Mouse (Mus musculus) cerebellum, adult 9-10 months (tissue): ENCODE data around the gene Add3.

Experiments
- DNase-seq: peaks from one replicate; pipeline ENCODE4 v3.0.0; 2022

Add3 gene

GRCm38 (mm10) chr19:53130399-53131175 is 9.7 kb upstream of the Add3 start:
- no peak for DNase-seq

GRCm38 (mm10) chr19:53132471-53132870 is 7.8 kb upstream of the Add3 start:
- no peak for DNase-seq

- no peak for DNase-seq
Observed at GRCm38 (mm10) chr19:53136336-53137090, 3.7 kb upstream of the Add3 start.

- DNase-seq: no peak
Observed at GRCm38 (mm10) chr19:53137116-53137670, 3.0 kb upstream of the Add3 start.

GRCm38 (mm10) chr19:53140804-53141250 is 584 bp downstream of the Add3 start:
- no peak for DNase-seq

GRCm38 (mm10) chr19:53141251-53142072 is 1.2 kb downstream of the Add3 start:
- DNase-seq: peak; percentile 84

- DNase-seq: peak; percentile 100
Observed at GRCm38 (mm10) chr19:53142190-53143107, 2.2 kb downstream of the Add3 start.

GRCm38 (mm10) chr19:53143108-53143971 is 3.1 kb downstream of the Add3 start:
- peak; percentile 75 for DNase-seq

- DNase-seq: peak; percentile 57
Observed at GRCm38 (mm10) chr19:53145075-53145474, 4.8 kb downstream of the Add3 start.

GRCm38 (mm10) chr19:53149381-53149780 is 9.1 kb downstream of the Add3 start:
- DNase-seq: no peak

GRCm38 (mm10) chr19:53152451-53152850 is 12.2 kb downstream of the Add3 start:
- no peak for DNase-seq

GRCm38 (mm10) chr19:53153096-53153495 is 12.9 kb downstream of the Add3 start:
- DNase-seq: no peak

- no peak for DNase-seq
Observed at GRCm38 (mm10) chr19:53154156-53154555, 13.9 kb downstream of the Add3 start.

- DNase-seq: no peak
Observed at GRCm38 (mm10) chr19:53156361-53156760, 16.1 kb downstream of the Add3 start.

- no peak for DNase-seq
Observed at GRCm38 (mm10) chr19:53157176-53157575, 16.9 kb downstream of the Add3 start.

- DNase-seq: no peak
Observed at GRCm38 (mm10) chr19:53159351-53159750, 19.1 kb downstream of the Add3 start.

GRCm38 (mm10) chr19:53162927-53163326 is 22.7 kb downstream of the Add3 start:
- no peak for DNase-seq

- no peak for DNase-seq
Observed at GRCm38 (mm10) chr19:53164645-53165044, 24.4 kb downstream of the Add3 start.

GRCm38 (mm10) chr19:53165305-53166240 is 25.3 kb downstream of the Add3 start:
- peak; percentile 89 for DNase-seq

- DNase-seq: peak; percentile 44
Observed at GRCm38 (mm10) chr19:53166367-53166766, 26.1 kb downstream of the Add3 start.
